Mouse (Mus musculus) left cerebral cortex, adult 2 months (tissue): ENCODE measurements around the gene Tsen34. TPM values are rescaled to one million over a fixed set of nuclear protein-coding genes. Genes with fewer than 3 reads are reported as not detected.
"Not testable (repeated sequence)": the region's sequence is repeated elsewhere in the genome, so short reads cannot be mapped to it uniquely, and the experiment has no call there.

Experiments
- DNase-seq, 2 experiments: peaks; one replicate each; pipeline ENCODE4 v3.0.0; 2021 to 2022; ENCODE audit warnings: low spot score in 2 of 2, mixed read lengths in 1 of 2; ENCODE audit errors: extremely low spot score in 1 of 2
- H3K27ac ChIP-seq: fragments of 200-600 bp; 2 replicates; pipeline ENCODE4 v1.8.1; 2022
- H3K4me3 ChIP-seq: fragments of 200-600 bp; 2 replicates; pipeline ENCODE4 v1.8.1; 2022
- CTCF ChIP-seq: fragments of 200-600 bp; IDR thresholded peaks from 2 replicates; pipeline ENCODE4 v1.8.1; 2022; ENCODE audit warnings: antibody characterized with exemption, mild to moderate bottlenecking, moderate library complexity
- intact Hi-C: fragments of 180-260 bp; cut with DNase I; formaldehyde crosslinking; loops from one replicate; pipeline ENCODE4 v1.15.1; 2025
- microRNA-seq, 2 experiments: library from miRNA; unstranded; fragments of <30 nt; microRNA quantifications; one replicate each; pipeline ENCODE4 v1.2.0; 2021
- total RNA-seq, 2 experiments: library from RNA; stranded (reverse); gene quantifications; 2 replicates each; pipeline ENCODE4 v1.2.3; 2021

The Tsen34 gene
- total RNA-seq, 2 experiments from 2014 or later, result 77.0 to 79.0 TPM

- DNase-seq, result no peak
- H3K4me3 ChIP-seq, result no peak overlapping the region
- intact Hi-C loops, result no loop called here
- no peak overlapping the region for H3K27ac ChIP-seq
- no peak for TF ChIP-seq CTCF
These were observed 13.8 kb downstream of the Tsen34 start for GRCm38 (mm10) chr7:3706343-3706934.

- no peak for DNase-seq
- TF ChIP-seq CTCF, result no peak
- Histone ChIP-seq H3K4me3 (no peak overlapping the region), H3K27ac (no peak overlapping the region)
- intact Hi-C loops, result no loop called here
These were observed 14.4 kb downstream of the Tsen34 start for GRCm38 (mm10) chr7:3707027-3707426.

GRCm38 (mm10) chr7:3707568-3708413, 15.1 kb downstream of the Tsen34 start:
- no peak overlapping the region for H3K4me3 ChIP-seq
- TF ChIP-seq CTCF, result no peak
- intact Hi-C loops, result no loop called here
- no peak overlapping the region for H3K27ac ChIP-seq
- no peak for DNase-seq

- H3K27ac ChIP-seq, intact Hi-C loops, DNase-seq, H3K4me3 ChIP-seq: not testable (repeated sequence)
These were observed 15.9 kb downstream of the Tsen34 start for GRCm38 (mm10) chr7:3708447-3708980.

DNA sequence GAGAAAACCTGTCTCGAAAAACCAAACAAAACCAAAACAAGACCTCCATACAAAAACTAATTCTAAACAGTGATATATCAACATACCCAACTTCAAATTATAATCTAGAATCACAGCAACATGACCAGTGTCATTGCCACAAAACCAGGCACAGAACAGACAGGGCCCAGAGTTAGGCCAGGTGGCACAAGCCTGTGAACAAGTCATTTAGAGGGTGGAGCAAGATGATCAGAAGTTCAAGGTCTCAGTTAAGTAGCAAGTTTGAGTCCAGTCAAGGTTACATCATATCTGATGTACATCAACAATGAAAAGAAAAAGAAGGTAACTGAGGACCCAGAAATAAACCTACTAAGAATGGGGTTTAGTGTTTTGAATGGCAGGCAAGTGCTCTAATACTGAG, 16.3 kb downstream of the Tsen34 start:
- intact Hi-C loops, result no loop called here
- no peak for DNase-seq
- no peak for TF ChIP-seq CTCF
- H3K27ac ChIP-seq, result no peak overlapping the region
- no peak overlapping the region for H3K4me3 ChIP-seq

- no peak for DNase-seq
- Histone ChIP-seq H3K27ac (no peak overlapping the region), H3K4me3 (no peak overlapping the region)
- intact Hi-C loops, result no loop called here
- no peak for TF ChIP-seq CTCF
These were observed 19.7 kb downstream of the Tsen34 start for GRCm38 (mm10) chr7:3712264-3712942.

GRCm38 (mm10) chr7:3715249-3715648, 22.6 kb downstream of the Tsen34 start:
- H3K4me3 ChIP-seq, result no peak overlapping the region
- TF ChIP-seq CTCF, result no peak
- intact Hi-C loops, result no loop called here

DNA sequence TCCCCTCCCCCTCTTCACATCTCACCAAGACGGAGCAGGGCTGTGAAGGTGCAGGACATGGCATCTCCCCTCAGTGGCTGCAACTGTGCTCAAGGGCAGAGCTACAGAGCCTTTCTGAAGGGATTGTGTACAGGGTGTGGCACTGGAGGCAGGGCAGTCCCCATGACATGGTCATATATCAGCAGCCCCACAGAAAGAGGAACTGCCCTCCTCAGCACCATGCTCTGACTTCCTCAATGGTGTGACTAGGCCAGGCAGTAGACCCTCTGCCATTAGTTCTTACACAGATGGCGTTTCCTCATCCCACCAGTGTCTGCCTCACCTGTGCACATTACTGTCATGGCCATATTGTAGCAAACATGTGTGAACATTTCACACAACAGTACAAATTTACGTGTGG, 27.6 kb downstream of the Tsen34 start, which contains the start of gene Pirb:
TSS of gene Pirb (minus strand) at position 124 of the 400 bp plus-strand sequence.
- intact Hi-C loops, DNase-seq: not testable (repeated sequence)

More at GRCm38 (mm10) chr7:3715249-3715648, 22.6 kb downstream of the Tsen34 start:
- DNase-seq, result no peak
- no peak overlapping the region for H3K27ac ChIP-seq

GRCm38 (mm10) chr7:3725459-3725858, 32.8 kb downstream of the Tsen34 start:
- H3K4me3 ChIP-seq, H3K27ac ChIP-seq, DNase-seq, intact Hi-C loops: not testable (repeated sequence)

More for the DNA sequence above, 27.6 kb downstream of the Tsen34 start, which contains the start of gene Pirb:
- not testable (repeated sequence) for H3K4me3 ChIP-seq, H3K27ac ChIP-seq

GRCm38 (mm10) chr7:3732675-3733074, 40.0 kb downstream of the Tsen34 start:
- intact Hi-C loops, DNase-seq, H3K4me3 ChIP-seq, H3K27ac ChIP-seq: not testable (repeated sequence)

Small RNA genes within 50 kb of the gene (microRNA-seq; reads per million reads assigned to microRNA genes)
- gene Mir3572, result 6.1 to 7.6 reads per million in 2 experiments

Other genes starting within 250 kb of the Tsen34 start
- gene Tarm1, start 190.2 kb upstream of the Tsen34 start, total RNA-seq, result under 1 TPM in 1 of 2 experiments, not detected in 1; 0.28 TPM
- gene Oscar, start 76.7 kb upstream of the Tsen34 start, total RNA-seq, result 1 to 10 TPM in 1 of 2 experiments, under 1 TPM in 1; 0.93 to 1.4 TPM
- gene Ndufa3, start 75.5 kb upstream of the Tsen34 start, total RNA-seq, result 100 to 1,000 TPM; 490 to 497 TPM
- 10 to 100 TPM; 34.7 to 41.0 TPM for gene Tfpt, start 62.9 kb upstream of the Tsen34 start, total RNA-seq
- 10 to 100 TPM; 47.1 to 56.9 TPM for gene Prpf31, start 62.9 kb upstream of the Tsen34 start, total RNA-seq
- gene Cnot3, start 47.6 kb upstream of the Tsen34 start, total RNA-seq, result 10 to 100 TPM; 52.4 to 54.3 TPM
- gene Leng1, start 27.0 kb upstream of the Tsen34 start, total RNA-seq, result 1 to 10 TPM; 5.4 to 6.1 TPM
- 10 to 100 TPM in 1 of 2 experiments, 1 to 10 TPM in 1; 7.4 to 14.6 TPM for gene Tmc4, start 15.3 kb upstream of the Tsen34 start, total RNA-seq
- 100 to 1,000 TPM; 235 to 238 TPM for gene Mboat7, start 660 bp downstream of the Tsen34 start, total RNA-seq
- 100 to 1,000 TPM; 325 to 326 TPM for gene Rps9, start 11.1 kb downstream of the Tsen34 start, total RNA-seq
- under 1 TPM; 0.16 to 0.25 TPM for gene Pirb, start 27.5 kb downstream of the Tsen34 start, total RNA-seq
- gene Gm15448, start 132.8 kb downstream of the Tsen34 start, total RNA-seq, result not detected
- not detected for gene Pira2, start 152.2 kb downstream of the Tsen34 start, total RNA-seq
- not detected for gene Gm14548, start 205.3 kb downstream of the Tsen34 start, total RNA-seq
- gene Lilra6, start 222.6 kb downstream of the Tsen34 start, total RNA-seq, result not detected